Mouse (Mus musculus): ENCODE measurements around the gene Tatdn3. TPM values are rescaled to one million over a fixed set of nuclear protein-coding genes. Genes with fewer than 3 reads are reported as not detected.

The Tatdn3 gene
- total and polyA plus RNA-seq, 3 experiments: 1.6 to 50.0 (median 33.6) TPM

DNA sequence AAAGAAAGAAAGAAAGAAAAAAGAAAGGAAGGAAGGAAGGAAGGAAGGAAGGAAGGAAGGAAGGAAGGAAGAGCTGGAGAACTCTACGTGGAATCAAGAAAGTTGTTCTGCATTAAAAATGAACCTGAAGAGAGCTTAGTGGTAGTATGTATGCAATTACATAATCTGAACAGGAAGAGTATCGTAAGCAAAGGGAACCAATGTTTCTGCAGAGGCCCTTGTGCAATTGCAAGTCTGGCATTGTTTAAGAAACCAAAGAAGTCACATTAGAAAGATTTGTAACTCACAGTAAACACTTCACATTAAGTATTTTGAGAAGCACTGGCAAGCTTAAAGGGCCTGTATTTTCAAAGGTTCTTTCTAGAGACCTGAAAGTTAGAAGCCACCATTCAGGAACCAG lies 39.6 kb downstream of the Tatdn3 start:
- Histone ChIP-seq H3K27me3 (ENCODE audit: insufficient read depth, low read length) (no peaks in the 10 kb centered on the region), H3K4me3 (ENCODE audit: low read depth, low read length) (no peak overlapping the region), H3K4me1 (ENCODE audit: insufficient read depth, low read depth, low read length) (peaks cover 26% of the 10 kb centered on the region), H3K36me3 (replicated peaks) (peaks cover 31% of the 10 kb centered on the region), H3K9me3 (replicated peaks) (no peaks in the 10 kb centered on the region)
- DNase-seq (ENCODE audit: low spot score): no peak
- TF ChIP-seq POLR2AphosphoS5 (IDR thresholded peaks at IDR 0.05; ENCODE audit: insufficient replicate concordance, low read depth, low read length) (no peak), TAL1 (conservative IDR thresholded peaks at IDR 0.05; ENCODE audit: low read depth, low read length) (no peak), GATA1 (IDR thresholded peaks at IDR 0.05; ENCODE audit: borderline replicate concordance, low read length) (no peak), GATA2 (IDR thresholded peaks at IDR 0.05; ENCODE audit: borderline replicate concordance, low read depth, low read length) (no peak), CTCF (IDR thresholded peaks at IDR 0.05; ENCODE audit: low read depth, low read length) (no peak)
- no peak for ATAC-seq (ENCODE audit: extremely low read depth, insufficient number of reproducible peaks, low FRiP score, poor library complexity, severe bottlenecking)

DNA sequence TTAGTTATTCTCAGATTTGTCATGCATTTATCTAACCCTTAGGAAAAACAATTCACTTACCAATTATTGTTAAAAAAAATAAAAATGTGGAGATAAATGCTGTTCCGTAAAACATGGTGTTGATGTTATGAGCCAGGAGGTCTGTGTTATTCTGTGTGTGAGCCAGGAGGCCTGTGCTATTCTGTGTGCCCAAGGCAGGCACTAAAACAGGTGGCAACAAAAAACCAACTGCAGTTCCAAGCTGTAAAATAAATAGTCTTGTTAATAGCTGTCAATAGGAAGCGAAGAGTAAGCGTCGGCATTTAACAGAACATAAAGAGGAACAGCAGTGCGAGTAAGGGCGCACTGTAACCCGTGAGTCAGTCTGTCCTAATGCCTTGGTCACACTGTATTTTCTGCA lies 41.7 kb downstream of the Tatdn3 start:
- H3K4me3 ChIP-seq (ENCODE audit: low read depth, low read length): no peak overlapping the region

DNA sequence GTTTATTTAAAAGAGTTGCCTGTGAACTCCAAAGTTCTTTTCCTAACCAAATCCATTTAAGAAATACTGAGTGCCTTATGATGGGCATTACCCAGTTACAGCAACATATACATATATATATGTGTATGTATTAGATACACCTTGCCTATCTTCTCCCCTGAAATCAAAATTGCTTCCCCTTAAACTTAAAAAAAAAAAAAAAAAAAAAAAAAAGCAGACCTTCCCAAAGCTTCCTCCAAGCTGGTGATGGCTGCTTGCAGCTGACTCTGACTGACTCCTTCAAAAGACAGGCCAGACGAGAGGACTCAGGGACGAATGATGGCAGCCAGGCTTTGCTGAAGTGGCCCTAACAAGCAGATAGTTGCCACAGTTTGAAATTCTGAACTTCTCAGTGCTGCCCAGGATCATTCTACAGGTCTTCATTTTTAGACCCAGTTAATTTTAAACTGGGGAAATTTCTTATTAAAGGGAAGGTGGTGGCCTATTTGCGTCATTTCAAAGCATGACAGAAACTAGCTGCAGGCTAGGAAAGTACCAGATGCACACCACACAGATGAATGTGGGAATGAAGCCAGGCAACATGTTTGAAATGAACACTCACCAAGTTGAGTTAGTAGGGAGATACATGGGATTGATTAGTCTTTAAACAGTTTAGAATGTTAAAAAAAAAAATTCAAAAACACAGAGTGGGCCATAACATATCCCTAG lies 42.4 kb downstream of the Tatdn3 start:
- TF ChIP-seq GATA2 (IDR thresholded peaks at IDR 0.05; ENCODE audit: borderline replicate concordance, low read depth, low read length) (no peak), GATA1 (IDR thresholded peaks at IDR 0.05; ENCODE audit: borderline replicate concordance, low read length) (no peak)
- no peak overlapping the region for H3K4me3 ChIP-seq (ENCODE audit: low read depth, low read length)
- peaks cover 41% of the 10 kb centered on the region for H3K36me3 ChIP-seq (replicated peaks)
- DNase-seq (ENCODE audit: low spot score) (no peak), ATAC-seq (ENCODE audit: extremely low read depth, insufficient number of reproducible peaks, low FRiP score, poor library complexity, severe bottlenecking) (no peak)
- no peaks in the 10 kb centered on the region for H3K9me3 ChIP-seq (replicated peaks)
- H3K4me1 ChIP-seq (ENCODE audit: insufficient read depth, low read depth, low read length): peaks cover 10% of the 10 kb centered on the region
- no peaks in the 10 kb centered on the region for H3K27me3 ChIP-seq (ENCODE audit: insufficient read depth, low read length)

More for the DNA sequence above, 41.7 kb downstream of the Tatdn3 start:
- Histone ChIP-seq H3K27me3 (ENCODE audit: insufficient read depth, low read length) (no peaks in the 10 kb centered on the region), H3K4me1 (ENCODE audit: insufficient read depth, low read depth, low read length) (peaks cover 14% of the 10 kb centered on the region), H3K36me3 (replicated peaks) (peaks cover 40% of the 10 kb centered on the region), H3K9me3 (replicated peaks) (no peaks in the 10 kb centered on the region)
- DNase-seq (ENCODE audit: low spot score) (no peak), ATAC-seq (ENCODE audit: extremely low read depth, insufficient number of reproducible peaks, low FRiP score, poor library complexity, severe bottlenecking) (no peak)
- TF ChIP-seq POLR2AphosphoS5 (IDR thresholded peaks at IDR 0.05; ENCODE audit: insufficient replicate concordance, low read depth, low read length) (no peak), TAL1 (conservative IDR thresholded peaks at IDR 0.05; ENCODE audit: low read depth, low read length) (no peak), GATA2 (IDR thresholded peaks at IDR 0.05; ENCODE audit: borderline replicate concordance, low read depth, low read length) (no peak)

DNA sequence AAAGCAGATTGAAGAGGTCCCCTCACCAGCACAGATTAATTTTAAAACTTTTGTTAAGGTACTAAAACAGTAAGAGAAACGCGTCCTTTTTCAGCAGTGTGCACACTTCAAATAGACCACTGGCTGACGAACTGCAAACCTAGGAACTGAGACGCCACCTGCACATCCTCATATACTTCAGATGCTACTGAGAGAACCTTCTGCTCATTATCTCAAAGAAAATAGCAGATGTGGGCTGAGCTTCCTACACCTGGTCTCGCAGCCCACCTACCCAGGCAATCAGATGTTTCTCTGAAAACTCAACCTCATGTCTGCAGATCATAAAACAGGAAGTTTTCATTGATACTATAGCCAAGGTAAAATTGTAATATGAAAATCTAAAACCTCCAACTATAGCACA lies 42.9 kb downstream of the Tatdn3 start:
- TF ChIP-seq CTCF (IDR thresholded peaks at IDR 0.05; ENCODE audit: low read depth, low read length): no peak
- TF ChIP-seq TAL1 (conservative IDR thresholded peaks at IDR 0.05; ENCODE audit: low read depth, low read length): no peak
- TF ChIP-seq GATA1 (IDR thresholded peaks at IDR 0.05; ENCODE audit: borderline replicate concordance, low read length): no peak
- TF ChIP-seq GATA2 (IDR thresholded peaks at IDR 0.05; ENCODE audit: borderline replicate concordance, low read depth, low read length): no peak
- TF ChIP-seq POLR2AphosphoS5 (IDR thresholded peaks at IDR 0.05; ENCODE audit: insufficient replicate concordance, low read depth, low read length): no peak
- peaks cover 45% of the 10 kb centered on the region for H3K36me3 ChIP-seq (replicated peaks)
- H3K4me3 ChIP-seq (ENCODE audit: low read depth, low read length): no peak overlapping the region
- ATAC-seq (ENCODE audit: extremely low read depth, insufficient number of reproducible peaks, low FRiP score, poor library complexity, severe bottlenecking): no peak
- no peaks in the 10 kb centered on the region for H3K9me3 ChIP-seq (replicated peaks)
- peaks cover 4% of the 10 kb centered on the region for H3K4me1 ChIP-seq (ENCODE audit: insufficient read depth, low read depth, low read length)
- no peaks in the 10 kb centered on the region for H3K27me3 ChIP-seq (ENCODE audit: insufficient read depth, low read length)
- no peak for DNase-seq (ENCODE audit: low spot score)

DNA sequence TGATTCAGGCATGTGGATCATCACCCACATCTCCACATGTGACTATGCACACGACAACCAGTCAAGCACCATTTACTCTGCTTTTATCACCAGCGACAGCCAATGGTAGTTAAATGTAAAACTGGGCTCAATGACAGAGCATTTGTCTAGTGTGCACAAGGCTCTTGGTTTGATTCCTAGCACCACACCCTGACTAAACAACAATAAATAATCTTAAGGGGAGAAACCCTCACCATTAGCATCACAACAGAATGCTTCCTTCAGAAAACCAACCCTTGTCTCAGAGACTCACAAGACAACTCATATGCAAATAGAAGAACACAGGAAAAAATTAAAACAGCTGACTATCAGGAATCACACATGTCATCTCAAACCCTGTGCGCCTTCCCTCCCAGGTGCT lies 48.5 kb downstream of the Tatdn3 start:
- TF ChIP-seq GATA1 (IDR thresholded peaks at IDR 0.05; ENCODE audit: borderline replicate concordance, low read length): no peak
- TF ChIP-seq CTCF (IDR thresholded peaks at IDR 0.05; ENCODE audit: low read depth, low read length): no peak
- no peak for TF ChIP-seq POLR2AphosphoS5 (IDR thresholded peaks at IDR 0.05; ENCODE audit: insufficient replicate concordance, low read depth, low read length)
- H3K4me1 ChIP-seq (ENCODE audit: insufficient read depth, low read depth, low read length): no peaks in the 10 kb centered on the region; the same call in 1 of the 2 replicates
- no peak for ATAC-seq (ENCODE audit: extremely low read depth, insufficient number of reproducible peaks, low FRiP score, poor library complexity, severe bottlenecking)
- H3K4me3 ChIP-seq (ENCODE audit: low read depth, low read length): no peak overlapping the region
- H3K9me3 ChIP-seq (replicated peaks): no peaks in the 10 kb centered on the region
- H3K36me3 ChIP-seq (replicated peaks): peaks cover 67% of the 10 kb centered on the region
- DNase-seq (ENCODE audit: low spot score): no peak
- H3K27me3 ChIP-seq (ENCODE audit: insufficient read depth, low read length): no peaks in the 10 kb centered on the region

DNA sequence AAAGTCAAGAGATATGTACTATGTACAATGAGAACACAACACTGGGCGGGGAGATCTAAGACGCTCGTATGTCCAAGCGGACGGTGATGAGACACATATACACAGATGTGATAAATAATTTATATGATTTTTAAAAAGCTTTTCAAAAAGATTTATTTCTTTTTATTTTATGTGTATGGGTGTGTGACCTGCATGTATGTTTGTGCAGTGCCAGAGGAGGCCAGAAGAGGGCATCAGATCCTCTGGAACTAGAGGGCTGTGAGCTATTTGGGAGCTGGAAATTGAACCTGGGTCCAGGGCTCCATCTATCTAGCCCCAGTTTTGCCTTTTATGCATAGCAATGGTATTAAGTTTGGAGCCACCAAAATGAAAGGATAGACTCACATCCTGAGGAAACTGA lies 54.0 kb downstream of the Tatdn3 start:
- H3K36me3 ChIP-seq (replicated peaks): peaks cover 78% of the 10 kb centered on the region
- no peak for ATAC-seq (ENCODE audit: extremely low read depth, insufficient number of reproducible peaks, low FRiP score, poor library complexity, severe bottlenecking)

DNA sequence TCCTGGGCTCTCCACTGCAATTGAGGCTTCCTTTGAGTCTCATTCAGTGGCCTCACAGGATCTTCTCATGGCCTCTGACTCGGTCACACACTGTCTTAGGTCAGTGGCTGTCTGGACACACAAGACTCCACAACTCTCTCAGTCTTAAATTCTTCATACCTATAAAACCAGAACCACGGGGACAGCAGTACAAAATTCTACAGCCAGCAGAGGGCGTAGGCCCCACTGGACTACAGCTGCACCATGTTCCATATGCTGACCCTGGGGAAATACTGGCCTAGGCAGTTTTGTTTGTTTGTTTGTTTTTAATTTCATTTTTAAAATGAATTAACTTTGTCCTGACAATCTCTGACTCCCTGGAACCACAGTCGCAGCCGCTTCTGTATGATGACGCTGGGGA lies 60.5 kb downstream of the Tatdn3 start:
- DNase-seq (ENCODE audit: low spot score) (no peak), ATAC-seq (ENCODE audit: extremely low read depth, insufficient number of reproducible peaks, low FRiP score, poor library complexity, severe bottlenecking) (no peak)
- Histone ChIP-seq H3K4me3 (ENCODE audit: low read depth, low read length) (no peak overlapping the region), H3K36me3 (replicated peaks) (peaks cover 49% of the 10 kb centered on the region), H3K27me3 (ENCODE audit: insufficient read depth, low read length) (no peaks in the 10 kb centered on the region), H3K9me3 (replicated peaks) (no peaks in the 10 kb centered on the region), H3K4me1 (ENCODE audit: insufficient read depth, low read depth, low read length) (peaks cover 10% of the 10 kb centered on the region)
- TF ChIP-seq TAL1 (conservative IDR thresholded peaks at IDR 0.05; ENCODE audit: low read depth, low read length) (no peak), GATA1 (IDR thresholded peaks at IDR 0.05; ENCODE audit: borderline replicate concordance, low read length) (no peak), CTCF (IDR thresholded peaks at IDR 0.05; ENCODE audit: low read depth, low read length) (no peak), POLR2AphosphoS5 (IDR thresholded peaks at IDR 0.05; ENCODE audit: insufficient replicate concordance, low read depth, low read length) (no peak), GATA2 (IDR thresholded peaks at IDR 0.05; ENCODE audit: borderline replicate concordance, low read depth, low read length) (no peak)

More for the DNA sequence above, 54.0 kb downstream of the Tatdn3 start:
- no peaks in the 10 kb centered on the region for H3K9me3 ChIP-seq (replicated peaks)
- no peak for DNase-seq (ENCODE audit: low spot score)
- no peaks in the 10 kb centered on the region for H3K27me3 ChIP-seq (ENCODE audit: insufficient read depth, low read length)
- H3K4me3 ChIP-seq (ENCODE audit: low read depth, low read length): no peak overlapping the region
- no peak for TF ChIP-seq POLR2AphosphoS5 (IDR thresholded peaks at IDR 0.05; ENCODE audit: insufficient replicate concordance, low read depth, low read length)
- no peak for TF ChIP-seq TAL1 (conservative IDR thresholded peaks at IDR 0.05; ENCODE audit: low read depth, low read length)
- TF ChIP-seq CTCF (IDR thresholded peaks at IDR 0.05; ENCODE audit: low read depth, low read length): no peak
- H3K4me1 ChIP-seq (ENCODE audit: insufficient read depth, low read depth, low read length): peaks cover 10% of the 10 kb centered on the region
